Mouse (Mus musculus): Measurements from ENCODE around the gene Tsku.

GRCm38 (mm10) chr7:98307411-98307810 is 53.7 kb downstream of the Tsku start:
- TF ChIP-seq CTCF (IDR thresholded peaks at IDR 0.05) (no peak), EP300 (IDR thresholded peaks at IDR 0.05; ENCODE audit: insufficient read depth, low read depth, low read length) (no peak)
